Mouse (Mus musculus) common myeloid progenitor, adult 5-6 weeks (primary cell): Measurements from ENCODE around the gene Ptpa. TPM values are rescaled to one million over a fixed set of nuclear protein-coding genes. Genes with fewer than 3 reads are reported as not detected.

Experiments used
- ATAC-seq: replicated peaks from 2 replicates; pipeline ENCODE4 v1.8.0; 2016; ENCODE audit warnings: low read depth, mild to moderate bottlenecking, moderate TSS enrichment, inconsistent platforms; ENCODE audit not compliant: poor library complexity, severe bottlenecking
- total RNA-seq: library from RNA; stranded (forward); fragments of 200-1000, 187-1606 nt; gene quantifications from 2 replicates; pipeline ENCODE4 v1.2.3, GENCODE M21; 2017

Gene Ptpa
- total RNA-seq: 46.4 and 76.0 TPM in 2 replicates

DNA sequence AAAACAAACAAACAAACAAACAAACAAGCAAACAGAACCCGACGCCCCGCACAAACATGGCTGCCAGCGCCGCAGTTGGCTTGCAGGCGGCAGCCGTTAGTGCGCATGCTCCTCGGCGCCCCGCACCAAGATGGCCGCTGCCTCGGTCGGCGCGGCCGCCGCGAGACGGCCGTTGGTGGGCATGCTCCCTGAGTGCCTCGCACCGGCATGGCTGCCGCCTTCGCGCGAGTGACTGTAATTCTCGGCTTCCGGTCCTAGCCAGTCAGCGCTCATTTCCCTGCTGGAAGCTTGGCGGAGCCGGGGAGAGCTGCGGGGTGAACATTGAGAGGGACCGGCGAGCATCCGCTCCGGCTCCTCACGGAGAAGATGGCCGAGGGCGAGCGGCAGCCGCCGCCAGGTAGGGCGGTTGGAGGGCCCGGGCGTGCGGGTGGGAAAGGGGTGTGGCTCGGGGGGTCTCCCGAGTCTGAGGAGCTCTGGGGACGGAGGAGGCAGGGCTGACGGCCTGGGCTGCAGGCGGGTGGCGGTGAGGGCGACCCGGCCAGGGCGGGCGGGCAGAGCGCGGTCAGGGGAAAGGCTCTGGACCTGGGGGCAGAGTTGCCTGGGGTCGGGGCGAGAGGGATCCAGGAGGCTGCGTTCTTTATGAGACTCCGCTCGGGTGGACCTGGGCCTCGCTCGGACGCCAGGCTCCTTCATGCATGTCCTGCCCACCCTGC is at the start of gene Ptpa:
TSS of gene Ptpa (plus strand) at position 104 of the 713 bp plus-strand sequence.
- ATAC-seq: peak; percentile 72

DNA sequence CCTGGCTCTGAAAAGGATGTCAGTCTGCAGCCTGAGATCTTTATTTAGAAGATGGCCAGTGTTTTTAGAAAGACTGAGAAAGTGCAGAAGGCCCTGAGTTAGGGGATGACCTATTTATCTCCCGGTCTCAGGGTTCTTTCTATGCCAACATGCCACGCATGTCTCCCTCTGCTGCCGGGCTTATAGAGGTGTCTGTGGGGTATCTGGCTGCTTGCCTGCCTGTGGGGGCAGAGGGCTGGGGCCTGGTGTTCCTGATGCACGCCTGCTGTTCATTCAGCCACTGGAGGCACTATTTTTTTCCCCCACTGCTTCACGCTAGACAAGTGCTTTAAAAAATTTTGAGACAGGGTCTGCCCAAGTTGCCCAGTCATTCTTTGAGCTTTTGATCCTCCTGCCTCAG is 49.6 kb upstream of the Ptpa start:
- ATAC-seq: no peak

DNA sequence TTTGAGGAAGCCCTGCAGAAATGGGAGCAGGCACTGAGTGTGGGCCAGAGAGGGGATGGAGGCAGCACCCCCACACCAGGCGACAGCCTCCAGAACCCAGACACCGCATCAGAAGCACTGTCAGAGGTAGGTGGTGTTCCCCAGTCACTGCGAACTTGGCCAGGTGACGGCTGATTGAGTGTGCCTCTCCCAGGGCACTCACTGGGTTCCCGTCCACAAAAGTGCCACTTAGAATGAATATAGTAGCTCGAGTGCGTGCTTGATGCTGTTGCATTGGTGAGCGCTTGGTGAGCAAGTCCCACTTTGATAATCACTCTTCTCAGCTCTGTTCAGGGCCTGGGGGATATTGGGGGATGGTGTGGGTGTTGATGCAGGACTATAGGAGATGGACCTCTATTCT is 44.3 kb upstream of the Ptpa start:
- ATAC-seq: no peak

DNA sequence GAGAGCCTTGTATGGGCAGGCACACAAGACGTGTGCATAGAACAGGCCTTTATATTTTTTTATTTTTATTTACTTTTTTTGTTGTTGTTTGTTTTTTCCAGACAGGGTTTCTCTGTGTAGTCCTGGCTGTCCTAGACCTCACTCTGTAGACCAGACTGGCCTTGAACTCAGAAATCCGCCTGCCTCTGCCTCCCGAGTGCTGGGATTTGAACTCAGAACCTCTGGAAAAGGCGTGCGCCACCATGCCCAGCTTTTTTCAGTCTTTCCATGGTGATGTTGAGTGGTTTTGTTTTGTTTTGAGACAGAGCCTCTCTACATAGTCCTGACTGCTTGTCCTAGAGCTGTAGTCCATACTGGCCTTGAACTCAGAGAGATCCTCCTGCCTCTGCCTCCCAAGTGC is 43.1 kb upstream of the Ptpa start:
- ATAC-seq: no peak

DNA sequence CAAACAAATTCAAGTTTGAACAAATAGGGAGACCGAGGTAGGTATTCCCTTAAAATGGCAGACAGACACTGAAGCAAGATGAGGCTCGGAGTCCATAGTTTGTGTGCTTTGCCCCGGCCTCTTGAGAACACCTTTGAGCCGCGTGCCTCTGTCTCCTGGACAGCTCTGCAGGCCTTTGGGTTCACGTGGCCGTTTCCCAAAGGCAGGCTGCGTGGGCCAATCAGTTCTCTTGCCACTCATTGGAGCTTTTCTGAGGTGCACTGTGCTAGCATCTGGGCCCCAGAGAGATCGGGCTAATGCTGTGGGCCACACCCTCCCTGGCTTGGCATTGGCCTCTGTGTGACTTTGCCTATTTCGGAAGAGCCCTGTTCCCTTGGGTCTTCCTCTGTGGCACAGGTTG is 39.9 kb upstream of the Ptpa start:
- no peak for ATAC-seq

DNA sequence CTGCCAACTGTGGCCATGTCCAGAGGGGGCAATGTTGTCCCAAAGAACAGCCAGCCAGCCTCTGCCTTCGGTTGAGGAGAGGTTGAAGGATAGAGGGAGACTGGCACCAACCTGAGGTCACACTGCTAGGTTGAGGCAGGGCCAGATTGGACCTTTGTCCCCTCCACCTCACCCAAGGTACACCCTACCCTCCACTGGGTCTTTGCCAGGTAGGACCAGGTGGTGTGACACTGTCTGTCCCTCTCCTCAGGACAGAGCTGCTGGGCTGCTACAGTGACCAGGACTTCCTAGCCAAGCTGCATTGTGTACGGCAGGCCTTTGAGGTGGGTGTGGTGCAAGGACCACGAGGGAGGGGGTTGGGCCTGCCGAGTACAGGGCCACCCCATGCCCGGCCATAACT is 38.1 kb upstream of the Ptpa start:
- ATAC-seq: no peak

DNA sequence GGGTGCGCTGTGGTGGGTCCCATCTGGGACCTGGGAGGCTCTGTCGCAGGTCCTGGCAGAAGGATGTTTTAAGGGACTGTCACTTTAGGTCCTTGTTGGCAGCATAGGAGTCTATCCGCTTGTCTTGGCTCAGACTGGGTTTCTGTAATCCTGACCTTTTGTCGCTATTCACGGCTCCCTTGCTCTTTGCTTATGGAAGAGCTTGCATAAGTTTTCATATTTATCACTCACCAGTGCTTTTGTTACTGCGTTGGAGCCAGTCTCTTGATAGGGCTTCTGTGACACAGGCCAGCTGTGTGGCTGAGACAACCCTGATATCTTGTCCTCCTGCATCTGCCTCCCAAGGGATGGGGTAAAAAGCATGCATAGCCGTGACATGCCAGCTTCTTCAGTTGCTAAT is 36.5 kb upstream of the Ptpa start:
- ATAC-seq: no peak

DNA sequence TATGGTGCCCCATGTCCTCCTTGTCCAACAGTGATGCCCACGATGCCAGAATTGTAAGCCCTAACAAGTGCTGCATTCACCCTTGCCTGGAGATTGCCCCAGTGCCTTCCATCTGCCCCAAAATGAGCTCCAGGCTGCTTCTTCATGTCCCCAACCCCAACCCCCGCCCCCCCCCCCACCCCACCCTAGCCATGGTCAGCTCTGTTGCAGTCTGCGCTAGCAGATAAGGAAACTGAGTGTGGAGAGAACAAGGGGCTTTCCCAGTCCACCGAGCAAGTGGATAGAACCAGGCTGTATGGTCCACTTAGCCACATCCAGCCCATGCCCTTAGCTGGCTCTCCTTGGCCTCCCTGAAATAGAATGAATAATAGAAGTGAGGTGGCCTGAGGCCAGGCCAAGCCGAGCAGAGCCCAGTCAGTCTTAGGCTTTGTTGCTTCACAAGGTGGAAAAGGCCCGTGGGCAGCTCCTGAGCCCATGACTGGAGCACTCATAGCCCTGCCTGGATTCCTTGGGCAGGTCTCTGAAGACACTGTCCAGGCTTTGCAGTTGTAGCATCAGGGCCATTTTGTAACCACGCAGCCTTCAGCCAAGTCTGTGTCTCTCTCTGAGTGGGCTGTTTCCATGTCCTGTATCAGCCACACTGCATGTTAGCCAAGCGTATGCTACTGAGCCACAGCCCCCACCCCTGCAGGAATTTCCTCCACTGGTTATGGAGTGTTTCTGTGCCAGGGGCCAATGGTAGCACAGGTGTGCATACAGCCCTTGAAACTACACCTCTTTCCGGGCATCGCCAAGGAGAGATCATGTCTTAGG is 35.1 kb upstream of the Ptpa start:
- ATAC-seq: no peak

DNA sequence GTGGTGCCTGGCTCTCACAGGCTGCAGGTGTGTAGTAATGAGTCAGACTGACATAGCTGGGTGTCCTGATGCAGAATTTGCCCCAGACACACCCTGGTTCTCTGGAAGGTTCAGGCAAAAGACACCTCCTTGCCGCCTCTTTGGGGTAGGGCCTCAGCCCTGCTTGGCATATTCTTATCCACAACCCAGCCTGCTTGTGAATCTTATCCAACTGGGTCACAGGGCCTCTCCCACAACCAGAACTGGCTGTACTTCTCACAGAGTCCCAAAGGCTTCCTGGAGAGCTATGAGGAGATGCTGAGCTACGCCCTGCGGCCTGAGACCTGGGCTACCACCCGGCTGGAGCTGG is 34.5 kb upstream of the Ptpa start:
- ATAC-seq: no peak

DNA sequence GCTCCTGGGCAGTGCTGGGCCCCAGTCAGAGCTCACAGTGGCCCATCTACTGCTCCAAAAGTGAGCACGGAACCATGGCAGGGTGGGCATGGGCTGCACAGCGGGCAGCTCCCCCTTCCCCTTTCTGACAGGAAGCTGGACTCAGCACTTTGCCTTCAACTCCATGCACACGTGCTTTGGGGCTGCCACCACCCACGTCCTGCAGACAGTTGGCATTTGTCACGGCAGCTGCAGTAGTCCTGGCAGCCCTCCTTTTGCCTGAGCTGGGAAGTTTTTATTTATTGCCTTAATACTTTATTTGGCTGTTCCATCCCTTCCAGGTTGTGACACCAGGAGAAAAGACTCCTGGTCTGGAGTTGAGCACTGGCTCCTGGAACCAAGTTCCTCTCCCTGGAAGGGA is 31.0 kb upstream of the Ptpa start:
- no peak for ATAC-seq

DNA sequence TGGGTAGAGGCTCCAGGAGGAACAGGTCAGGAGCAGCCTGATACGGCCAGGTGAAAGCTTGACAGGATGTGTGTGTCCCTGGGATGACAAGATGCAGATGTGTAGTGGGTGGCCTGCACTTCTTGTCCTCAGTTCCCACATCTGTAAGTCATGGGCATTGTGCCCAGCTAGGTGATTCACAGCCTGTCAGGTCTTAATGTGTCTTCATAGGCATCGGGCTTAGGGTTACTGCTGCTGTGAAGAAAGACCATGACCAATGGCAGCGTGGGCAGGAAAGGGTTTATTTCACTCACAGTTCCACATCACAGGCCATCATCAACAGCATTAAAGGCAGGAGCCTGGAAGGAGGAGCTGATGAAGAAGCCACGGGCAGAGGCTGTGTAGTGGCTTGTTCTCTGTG is 30.2 kb upstream of the Ptpa start:
- ATAC-seq: no peak

DNA sequence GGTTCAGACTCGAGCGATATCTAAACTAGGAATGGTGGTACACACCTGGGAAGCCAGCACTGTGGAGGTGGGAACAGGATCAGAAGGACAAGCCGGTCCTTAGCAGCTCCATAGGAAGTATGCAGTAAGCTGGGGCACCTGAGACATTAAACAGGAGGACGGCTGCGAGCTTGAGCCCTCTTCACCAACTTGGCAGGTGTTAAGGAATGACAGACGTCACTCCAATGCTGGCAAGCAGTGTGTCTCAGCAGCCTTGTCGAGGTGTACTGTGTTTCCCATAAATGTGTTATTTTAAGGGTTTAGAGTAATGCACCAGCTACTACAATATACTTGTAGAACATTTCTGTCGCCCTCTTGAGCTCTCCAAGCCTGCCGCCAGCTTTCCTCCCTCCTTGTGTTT is 28.9 kb upstream of the Ptpa start:
- ATAC-seq: no peak

DNA sequence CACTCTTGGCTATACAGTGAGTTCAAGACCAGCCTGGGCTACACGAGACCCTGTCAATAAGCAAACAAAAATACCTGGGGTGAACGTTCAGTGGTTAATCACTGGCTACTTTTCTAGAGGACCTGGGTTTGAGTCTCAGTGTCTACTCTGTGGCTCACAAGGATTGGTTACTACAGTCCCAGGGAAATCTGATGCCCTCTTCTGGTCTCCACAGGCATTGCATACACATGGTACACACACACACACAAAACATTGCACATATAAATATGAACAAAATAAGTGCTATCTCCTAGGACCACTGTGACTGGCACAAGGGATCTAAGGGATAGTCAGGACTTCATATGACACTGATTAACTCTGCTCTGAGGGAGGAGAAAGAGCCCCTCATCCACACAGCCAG is 26.8 kb upstream of the Ptpa start:
- ATAC-seq: no peak

DNA sequence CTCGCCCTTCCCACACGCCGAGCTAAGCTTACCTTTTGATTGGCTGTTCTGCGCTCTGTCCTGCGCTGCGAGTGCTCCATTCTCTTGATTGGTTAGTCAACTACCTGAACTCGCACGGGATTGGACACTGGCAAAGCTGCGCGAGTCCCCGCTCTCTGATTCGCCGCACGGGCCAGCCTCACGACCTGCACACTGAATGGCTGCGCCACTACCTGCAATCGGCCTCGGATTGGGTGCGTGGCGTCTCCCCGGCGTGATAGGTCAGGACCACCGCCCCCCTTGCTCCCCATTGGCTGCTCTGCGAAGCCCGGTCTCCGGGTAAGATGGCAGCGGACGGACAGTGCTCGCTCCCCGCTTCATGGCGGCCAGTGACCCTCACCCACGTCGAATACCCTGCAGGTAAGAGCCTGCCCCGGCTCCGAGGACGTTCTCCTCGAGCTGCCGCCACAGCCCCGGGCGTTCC is 23.7 kb upstream of the Ptpa start, which contains the start of gene Dolpp1:
TSS of gene Dolpp1 (plus strand) at position 141 of the 463 bp plus-strand sequence.
- peak; percentile 93 for ATAC-seq

DNA sequence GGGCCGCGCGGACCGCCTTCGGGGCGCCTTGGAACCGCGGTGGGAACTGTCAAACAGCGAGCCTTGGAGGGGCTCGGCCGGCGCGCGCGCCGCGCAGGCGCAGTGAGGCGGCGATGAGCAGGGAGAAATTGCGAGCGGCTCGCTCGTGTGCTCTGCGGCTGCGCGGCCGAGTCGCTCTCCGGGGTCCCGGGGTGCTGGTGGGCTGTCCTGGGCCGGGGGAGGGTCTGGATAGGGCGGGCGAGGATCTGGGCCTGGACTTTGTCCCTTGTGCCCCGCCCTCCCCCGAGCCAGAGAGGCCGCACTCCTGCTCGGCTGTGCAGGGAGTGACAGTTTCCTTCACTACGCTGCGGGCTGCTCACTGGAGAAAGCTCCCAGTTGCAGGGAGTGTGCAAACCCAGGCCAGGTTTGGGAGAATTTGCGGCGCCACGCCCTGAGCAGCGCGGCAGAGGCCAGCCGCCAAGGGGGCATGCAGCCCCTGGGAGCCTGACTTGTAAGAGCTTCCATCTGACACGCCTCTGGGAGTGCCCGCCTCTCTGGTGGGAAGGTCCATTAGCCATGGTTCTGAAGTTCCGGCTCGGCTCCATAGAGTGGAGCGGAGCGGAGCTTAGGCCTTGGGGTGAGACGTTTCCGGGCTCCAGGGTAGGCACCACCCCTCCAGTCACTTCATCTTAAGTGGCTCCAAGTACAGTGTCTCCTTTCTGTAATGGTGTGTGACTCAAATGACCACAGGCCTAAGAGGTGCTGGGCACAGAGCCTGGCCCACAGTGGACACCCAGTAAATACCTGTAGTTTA is 23.1 kb upstream of the Ptpa start:
- ATAC-seq: peak; percentile 14

DNA sequence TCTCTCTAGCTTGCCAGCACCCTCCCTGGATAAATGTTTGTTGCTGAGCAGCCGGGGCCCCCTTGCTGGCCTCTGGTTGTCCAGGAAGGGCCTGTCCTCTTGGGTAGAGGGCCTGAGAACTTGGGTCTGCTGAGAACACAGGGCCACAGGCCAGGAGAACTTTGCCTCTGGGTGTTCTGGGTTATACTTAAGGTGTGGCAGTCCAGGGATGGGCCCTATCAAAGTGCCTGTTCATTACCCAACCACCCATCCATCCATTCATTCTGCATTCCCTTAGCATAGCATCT is 22.5 kb upstream of the Ptpa start:
- ATAC-seq: no peak

DNA sequence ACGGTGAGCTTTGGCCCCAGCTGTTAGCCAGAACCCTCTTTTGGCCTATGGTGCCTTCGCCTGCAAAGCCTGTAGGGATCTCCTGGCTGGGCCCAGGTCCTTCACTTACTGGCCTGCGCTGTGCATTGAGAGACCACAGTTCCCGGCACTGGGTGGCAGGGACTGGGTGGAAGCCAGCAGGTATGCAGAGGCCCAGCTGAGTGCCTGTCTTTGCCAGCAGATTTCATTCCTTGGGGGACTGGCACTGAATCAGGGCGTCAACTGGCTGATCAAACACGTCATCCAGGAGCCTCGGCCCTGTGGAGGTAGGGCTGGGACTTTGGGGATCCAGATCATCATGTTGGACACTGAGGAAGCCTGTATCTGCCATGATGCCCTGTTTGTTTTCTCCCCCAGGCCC is 20.1 kb upstream of the Ptpa start:
- ATAC-seq: no peak

DNA sequence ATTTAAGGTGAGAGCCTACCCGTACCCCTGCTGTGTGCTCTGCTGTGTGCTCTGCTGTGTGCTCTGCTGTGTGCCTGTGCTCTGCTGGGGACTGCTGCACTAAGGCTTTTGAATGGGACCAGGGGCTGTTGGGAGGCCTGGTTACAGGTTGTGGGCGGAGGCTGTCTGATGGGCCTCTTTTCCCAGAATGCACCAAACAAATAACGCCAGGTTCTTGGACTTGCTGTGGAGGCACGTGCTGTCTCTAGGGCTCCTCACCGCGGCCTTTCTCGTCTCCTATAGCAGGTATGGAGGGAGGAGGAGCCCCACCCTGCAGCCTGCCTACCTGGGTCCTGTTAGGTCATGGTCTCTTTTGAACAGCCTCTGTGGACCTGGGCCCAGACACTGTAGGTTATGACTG is 19.6 kb upstream of the Ptpa start:
- ATAC-seq: no peak

DNA sequence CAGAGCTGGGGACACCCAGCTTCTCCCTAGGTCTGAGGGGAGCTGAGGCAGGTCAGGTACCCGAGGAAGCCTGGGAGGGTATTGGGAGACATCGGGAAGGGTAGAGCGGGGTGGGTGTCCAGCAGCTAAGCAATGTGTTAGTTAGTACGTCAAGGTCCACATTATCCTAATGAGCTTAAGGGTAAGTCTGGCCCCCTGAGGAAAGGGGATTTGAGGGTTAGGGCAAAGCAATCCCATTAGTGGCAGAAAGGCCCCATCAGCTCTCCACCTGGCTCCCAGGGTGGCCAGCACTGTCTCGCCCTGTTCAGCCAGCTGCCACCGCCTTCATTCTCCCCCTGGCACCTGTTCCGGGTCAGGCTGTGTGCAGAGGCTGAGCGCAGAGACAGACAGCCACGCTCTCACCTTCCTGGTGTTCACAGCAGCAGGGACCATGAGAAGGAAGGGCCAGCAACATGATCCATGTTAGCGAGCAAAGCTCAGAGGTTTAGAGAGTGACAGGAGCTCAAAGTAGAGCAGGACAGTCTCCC is 17.8 kb upstream of the Ptpa start:
- no peak for ATAC-seq

DNA sequence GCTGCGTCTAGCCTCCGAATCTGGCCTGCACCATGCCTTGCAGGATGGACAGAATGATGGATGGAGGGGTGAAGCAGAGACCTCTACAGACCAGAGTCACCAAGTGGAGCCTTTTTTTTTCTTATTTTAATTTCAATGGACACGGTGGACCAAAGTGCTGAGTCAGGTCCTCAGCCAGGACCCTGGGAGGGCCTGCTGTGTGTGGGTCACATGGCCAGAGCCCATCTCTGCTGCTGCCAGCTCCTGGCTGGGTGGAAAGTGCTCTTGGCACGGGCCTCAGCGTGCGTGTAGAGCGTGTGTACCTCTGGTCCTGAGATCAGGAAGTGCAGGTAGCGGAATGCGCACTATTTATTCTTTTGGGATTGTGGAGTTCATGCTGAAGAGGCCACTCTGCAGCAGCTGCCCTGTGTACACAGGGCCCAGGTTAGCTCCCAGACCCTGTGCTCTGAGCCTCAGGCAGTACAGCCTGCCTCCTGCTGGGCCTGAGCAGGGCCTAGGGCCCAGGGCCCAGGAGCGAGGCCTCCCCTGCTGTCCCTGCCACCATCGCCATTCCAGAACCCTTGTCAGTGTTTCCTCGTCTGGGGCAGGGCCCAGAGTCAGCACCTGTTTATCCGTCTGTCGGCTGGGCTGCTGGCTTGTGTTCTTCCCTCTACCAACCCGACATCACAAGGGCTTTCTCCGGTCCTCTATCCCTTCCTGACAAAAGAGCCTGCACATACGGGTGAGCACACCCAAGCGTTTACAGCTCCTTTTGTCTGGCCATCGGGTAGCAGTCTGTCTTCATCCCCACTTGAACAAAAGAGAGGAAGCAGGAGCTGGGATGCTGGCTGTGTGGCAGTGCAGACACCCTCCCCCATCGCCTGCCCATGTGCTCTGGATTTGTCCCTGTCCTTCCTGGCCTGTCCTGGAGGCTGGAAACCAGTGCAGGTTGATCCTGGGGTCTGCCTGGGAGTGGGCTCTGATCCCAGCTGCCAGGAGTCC is 16.4 kb upstream of the Ptpa start:
- ATAC-seq: no peak
